Mouse (Mus musculus) adrenal gland, adult 2 months (tissue): ENCODE results near the gene Pgpep1. TPM values are rescaled to one million over a fixed set of nuclear protein-coding genes. Genes with fewer than 3 reads are reported as not detected.
A peak's percentile ranks its signal among the peaks of the same experiment; 100 is the strongest.

Source experiments
- DNase-seq: peaks from one replicate; pipeline ENCODE4 v3.0.0; 2021
- polyA plus RNA-seq: library from polyadenylated mRNA; depleted of rRNA; stranded (reverse); fragments of >200 nt; gene quantifications from 2 replicates; pipeline ENCODE4 v1.2.3, GENCODE M21; 2012
- total RNA-seq, 2 experiments: library from RNA; stranded (reverse); gene quantifications; 2 replicates each; pipeline ENCODE4 v1.2.3; 2021

Gene Pgpep1
- total and polyA plus RNA-seq, 3 experiments, result 115 to 127 (median 117) TPM

DNA sequence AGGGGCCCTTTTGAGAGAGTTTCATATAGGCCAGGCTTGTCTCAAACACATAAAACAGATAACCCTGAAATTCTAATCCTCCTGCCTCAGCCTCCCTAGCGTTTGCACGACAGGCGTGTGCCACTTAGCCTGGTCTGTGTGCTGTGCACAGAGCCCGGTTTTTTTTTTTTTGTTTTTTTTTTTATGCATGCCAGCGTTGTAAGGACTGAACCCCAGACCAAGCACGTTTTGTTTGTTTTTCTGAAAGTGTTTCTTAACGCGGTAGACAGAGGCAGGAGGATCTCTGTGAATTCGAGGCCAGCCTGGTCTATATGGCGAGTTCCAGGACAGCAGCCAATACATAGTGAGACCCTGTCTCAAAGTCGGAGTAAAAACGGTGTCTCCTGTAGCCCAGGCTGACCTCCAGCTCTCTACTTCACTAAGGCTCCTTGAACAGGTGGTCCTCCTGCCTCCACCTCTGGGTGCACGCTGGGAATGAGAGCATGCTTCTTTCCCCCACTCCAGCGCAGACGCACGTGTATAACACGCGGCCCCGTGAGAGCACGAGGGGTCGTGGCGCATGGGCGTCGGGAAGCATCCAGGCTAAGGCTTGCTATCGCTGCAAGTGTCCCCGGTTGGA is 51.3 kb downstream of the Pgpep1 start, which contains the start of gene Ssbp4:
Ssbp4 (minus strand) TSS at position 124 of the 619 bp plus-strand sequence.
- no peak for DNase-seq

DNA sequence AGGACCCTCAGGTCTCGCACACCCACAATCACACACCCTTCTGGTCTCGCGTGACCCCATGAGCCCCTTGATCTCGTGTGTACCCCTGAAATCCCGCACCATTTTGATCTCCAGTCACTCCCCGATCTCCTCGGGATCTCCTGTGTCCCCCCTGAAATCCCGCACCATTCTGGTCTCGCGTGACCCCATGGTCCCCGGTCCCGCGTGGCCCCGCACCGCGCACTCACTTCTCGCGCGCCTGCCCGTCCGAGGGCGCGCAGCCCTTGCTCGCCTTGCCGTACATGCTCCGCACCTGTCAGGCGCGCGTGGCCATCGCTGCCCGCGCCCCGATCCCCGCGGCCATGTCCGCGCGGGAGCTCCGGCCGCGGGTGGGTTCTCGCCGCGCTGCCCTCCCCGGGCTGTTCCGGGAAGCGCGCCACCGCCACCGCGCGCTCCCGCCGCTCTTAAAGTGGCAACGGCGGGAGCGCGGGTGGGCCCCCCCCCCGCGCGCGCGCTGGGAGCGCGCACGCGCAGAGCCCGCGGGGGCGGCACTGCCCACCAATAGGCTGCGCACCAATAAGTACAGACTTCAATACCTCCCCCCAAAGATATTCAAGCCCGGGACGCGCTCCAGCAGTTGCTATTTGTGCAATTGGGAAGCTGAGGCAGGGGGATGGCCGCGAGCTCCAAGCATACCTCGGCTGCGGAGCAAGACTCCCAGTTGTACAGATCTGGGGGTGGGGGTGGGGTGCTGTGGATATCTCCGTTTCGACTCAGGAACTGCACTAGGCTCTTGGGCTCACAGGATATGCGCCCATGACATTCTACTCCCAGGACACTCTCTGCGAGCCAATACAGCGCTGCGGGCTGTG is 52.1 kb downstream of the Pgpep1 start:
- peak; percentile 68 for DNase-seq

DNA sequence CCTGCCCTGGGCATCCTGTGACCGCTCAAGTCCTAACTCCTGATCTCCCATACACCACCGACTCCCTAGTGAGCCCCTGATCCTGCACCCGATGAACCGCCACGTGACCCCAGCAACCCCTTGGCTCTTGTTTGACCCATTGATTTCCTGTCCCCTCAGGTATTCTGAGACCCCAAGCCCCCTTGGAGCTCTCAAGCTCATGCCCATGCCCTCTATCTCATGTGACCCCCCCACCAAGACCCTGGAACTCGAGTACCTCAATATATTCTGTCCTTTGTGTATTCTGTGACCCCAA is 52.6 kb downstream of the Pgpep1 start:
- no peak for DNase-seq

DNA sequence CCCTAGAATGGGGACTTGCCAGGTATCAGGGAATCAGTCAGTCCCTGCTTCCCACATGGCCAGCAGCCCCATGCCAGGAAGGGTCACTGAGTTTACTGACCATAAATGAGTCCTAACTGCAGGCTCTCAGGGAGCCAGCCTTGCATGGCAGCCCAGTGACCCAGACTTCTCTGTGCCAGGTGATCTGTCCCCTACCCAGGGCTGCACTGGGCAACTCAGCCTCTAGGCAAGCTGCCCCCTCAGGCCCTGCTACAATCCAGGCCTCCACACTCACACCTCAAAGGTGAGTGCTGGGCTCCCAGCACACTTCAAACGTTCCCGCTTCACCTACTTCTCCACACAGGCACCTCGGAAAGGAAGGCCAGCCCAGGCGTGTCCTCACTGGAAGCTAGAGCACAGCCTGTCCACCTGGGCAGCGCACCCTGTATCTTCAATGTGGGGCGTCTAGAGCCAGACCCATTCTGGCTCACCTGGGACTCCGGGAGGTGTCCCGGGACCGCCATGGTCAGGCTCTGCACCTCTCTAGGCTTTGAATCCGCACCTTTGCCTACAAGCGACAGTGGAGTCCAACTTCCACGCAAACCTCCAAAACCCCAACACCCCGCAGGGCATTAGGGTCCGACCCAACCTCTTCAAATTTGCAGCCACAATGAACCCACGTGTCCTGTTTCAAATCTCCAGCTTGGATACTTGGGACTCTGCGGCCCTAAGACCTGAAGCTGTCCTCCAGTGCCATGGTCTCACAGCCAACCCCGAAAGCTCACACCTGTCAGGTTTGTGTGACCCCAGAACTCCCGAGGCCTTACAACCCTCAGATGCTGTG is 53.2 kb downstream of the Pgpep1 start:
- DNase-seq, result no peak

DNA sequence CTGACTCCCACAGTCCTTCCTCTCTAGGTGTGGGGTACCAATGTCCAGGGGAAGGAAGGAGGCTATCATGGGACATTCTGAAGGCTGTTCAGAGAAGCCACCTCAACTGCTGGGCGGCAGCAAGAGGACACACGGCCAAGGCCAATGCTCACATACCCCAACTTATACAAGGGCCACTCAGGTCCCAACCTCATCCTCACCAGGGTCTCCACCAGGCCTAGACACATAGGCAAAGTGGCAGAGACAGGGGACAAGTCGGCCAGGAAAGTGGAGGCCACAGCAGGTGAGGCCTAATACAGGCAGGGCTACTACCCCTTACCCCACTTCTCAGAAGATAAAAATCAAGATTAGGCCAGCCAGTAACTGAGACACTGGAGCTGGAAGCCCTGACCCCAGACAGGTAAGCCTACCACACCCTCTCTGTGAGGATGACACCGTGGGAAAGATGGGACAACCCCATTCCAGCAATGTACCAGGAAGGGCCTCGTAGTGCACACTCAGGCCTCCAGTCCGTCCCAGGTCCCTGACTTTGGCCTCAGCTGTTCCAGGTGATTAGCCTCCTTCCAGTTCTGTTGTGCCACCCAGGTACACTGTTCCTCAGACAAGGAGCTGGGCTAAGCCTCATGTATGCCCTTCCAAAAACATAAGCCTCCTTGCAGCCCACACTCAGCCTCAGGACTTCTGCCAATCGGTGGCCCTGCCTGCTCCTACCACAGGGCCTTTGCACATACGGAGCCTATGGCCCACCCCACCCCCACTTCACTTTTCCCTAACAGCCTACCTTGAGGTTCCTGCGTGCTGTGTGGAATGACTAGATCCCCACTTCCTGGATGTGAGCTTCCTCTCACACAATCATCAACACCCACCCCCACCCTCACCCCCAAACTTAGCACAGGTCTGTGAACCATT is 54.1 kb downstream of the Pgpep1 start:
- DNase-seq, result no peak

DNA sequence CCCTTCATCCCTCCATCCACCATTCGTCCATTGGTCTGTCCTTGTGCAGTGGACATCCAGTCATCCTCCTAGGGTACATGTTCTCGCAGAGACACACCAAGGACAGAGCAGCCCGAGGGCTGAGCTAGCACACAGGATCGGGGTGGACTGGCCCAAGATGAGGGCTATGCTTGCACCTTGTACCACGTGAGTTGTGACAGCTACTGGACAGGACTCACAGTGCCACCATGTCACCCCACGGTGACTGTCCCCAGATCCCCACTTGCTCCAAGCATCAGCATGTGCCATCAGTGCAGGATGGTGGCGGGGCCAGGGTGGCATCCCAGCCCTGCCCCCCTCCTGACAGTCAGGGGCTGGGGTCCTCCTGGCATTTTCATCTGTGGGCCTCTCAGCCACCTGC is 55.6 kb downstream of the Pgpep1 start:
- no peak for DNase-seq

DNA sequence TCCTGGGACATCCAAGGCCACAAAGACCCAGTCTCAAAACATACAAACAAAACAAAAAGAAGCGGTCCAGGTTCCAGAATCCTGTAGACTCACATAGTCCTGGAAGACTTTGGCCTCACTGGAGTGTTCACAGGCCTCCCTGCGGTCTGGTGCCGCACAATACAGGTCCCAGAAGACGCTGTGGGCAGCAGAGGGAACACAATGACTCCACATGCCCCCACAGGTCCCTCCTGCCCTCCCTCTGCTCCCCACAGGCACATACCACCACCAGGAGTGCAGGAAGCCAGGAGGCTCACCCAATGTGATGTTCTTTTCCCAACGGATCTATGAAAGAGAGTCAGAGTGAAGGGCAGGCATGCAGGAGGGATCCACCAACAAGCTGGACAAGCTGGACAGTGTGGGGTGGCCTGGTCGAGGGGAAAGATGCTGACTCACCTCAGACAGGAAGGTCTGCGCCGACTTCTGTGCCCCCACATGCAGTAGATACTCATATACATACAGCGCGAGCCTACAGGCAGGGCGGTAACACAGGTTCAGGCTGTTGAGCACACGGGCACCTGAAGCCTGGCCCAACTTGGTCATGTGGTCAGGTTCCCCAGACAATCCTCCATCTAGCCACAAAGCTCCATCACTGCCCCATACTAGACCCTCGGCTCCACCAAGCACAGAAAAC is 57.9 kb downstream of the Pgpep1 start:
- DNase-seq, result no peak

DNA sequence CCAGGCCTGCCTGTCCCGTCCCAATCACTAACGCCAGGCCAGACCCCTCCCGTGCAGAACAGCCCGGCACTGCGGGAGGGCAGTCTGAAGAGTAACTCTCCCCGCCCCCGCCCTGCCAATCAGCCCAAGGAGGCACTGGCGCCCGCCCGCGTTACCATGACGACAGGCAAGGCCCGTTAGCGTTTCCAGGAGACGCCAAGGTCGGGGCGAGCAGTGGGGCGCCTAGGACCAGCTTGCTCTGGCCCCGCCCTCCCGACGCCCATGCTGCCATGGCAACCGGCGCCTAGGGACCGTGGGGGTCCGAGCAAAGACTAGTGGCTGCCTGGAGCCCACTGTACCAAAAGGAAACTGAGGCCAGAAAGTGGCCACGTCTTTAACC is 58.9 kb downstream of the Pgpep1 start:
- peak; percentile 93 for DNase-seq

DNA sequence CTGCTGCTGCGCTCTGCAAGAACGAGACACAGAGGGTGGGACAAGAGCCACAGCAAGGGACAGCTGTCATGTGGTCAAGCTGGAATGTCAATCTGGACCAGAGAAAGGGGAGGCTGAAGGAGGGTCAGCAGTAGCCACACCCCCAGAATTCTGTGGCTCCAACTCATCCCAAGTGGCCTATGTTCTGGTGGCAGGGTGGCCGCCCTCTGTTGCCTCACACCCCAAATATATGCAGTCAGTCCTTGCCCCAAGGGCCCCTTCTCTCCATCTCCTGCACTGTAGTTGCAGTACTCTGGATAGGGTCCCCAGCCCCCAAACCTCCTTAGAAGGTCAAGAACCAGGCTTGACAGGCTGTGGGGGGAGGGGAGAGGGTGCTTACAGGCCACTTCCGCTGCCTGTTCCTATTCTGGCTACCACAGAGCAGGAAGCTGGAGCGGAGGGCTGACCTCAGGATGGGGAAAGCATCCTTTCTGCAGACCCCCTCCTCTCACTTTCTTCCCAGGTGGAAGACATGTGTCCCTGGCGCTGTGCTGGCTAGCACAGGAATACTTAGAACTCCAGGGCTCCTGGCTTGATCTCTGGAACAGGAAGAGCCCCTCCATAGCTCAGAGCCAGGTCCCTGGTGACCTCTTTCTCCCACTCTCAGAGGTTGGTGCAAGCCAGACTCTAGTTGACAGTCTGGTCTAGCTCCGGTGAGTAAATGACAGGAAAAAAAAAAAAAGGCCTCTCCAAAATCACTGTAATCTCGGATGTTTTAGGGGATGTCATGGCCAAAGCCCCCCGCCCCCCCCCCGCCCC is 59.5 kb downstream of the Pgpep1 start:
- DNase-seq, result no peak

DNA sequence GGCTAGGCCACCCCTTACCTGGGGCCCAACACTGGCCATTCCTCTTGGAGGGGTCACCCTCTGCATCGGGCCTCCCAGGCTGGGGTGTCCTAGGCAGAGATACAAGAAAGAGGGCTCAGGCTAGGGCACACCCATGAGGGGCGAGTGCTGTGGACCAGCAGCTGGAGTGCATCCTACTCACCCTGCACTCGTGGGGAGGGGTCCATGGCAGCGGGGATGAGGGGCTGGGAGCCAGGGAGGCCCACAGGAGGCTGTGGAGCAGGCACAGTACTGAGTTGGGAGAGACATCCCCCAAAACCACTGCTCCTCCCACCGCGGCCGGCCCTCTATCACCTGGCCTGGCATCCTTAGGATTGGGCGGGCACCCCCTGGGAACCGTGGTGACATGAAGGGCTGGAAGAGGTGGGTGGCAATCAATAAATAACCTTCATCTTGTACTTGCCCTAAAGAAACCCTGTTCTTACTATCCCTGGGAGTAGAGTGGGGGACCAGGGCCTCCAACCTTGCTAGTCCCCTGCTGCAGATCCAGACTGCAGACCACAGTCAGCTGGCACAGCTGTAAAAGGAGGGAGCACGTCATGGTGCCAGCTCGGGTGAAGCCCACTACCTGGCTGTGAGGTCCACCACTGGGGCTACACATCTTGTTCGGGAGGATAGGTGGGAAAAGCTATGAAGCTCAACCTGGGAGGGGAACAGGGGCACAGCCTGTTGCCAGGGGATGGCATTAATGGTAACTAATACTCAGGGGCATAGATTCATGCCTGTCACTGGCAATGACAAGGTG is 60.5 kb downstream of the Pgpep1 start:
- no peak for DNase-seq

DNA sequence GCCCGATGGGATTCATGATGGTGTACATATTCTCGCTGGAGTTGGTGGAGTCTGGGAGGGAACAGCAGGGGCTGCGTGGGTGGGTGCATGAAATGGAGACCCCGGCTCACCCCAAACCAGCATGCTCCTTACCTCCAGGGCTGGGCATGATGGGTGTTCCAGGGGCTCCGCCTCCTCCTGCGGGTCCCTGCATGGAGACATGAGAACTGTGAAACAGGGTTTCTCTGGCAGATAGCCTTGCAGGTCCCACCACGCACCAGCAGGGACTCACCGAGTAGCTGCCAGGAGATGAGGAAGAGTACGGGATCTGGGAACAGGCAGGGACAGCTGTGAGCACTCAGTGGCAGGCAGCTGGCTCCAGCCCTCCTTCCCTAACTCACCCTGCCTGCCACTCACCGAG is 61.5 kb downstream of the Pgpep1 start:
- DNase-seq, result no peak

DNA sequence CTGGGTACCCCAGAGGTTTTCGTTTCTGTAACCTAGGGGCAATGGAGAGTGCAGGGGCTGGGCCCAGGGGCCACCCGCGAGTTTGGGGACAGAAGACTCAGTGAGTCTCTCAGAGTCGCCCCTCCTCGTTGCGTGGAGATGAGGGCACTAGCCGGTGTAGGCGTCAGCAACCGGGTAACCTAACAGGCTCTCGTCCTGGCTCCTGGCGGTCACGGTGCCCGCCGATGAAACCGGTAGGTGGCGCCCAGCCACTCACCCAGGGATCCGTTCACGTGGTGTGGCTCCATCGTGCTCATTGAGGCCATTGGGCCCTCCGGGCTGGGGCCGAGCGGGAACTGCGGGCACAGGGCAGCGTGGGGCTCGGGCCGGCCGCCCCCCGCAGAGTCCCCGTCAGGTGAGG is 61.9 kb downstream of the Pgpep1 start:
- peak; percentile 91 for DNase-seq

DNA sequence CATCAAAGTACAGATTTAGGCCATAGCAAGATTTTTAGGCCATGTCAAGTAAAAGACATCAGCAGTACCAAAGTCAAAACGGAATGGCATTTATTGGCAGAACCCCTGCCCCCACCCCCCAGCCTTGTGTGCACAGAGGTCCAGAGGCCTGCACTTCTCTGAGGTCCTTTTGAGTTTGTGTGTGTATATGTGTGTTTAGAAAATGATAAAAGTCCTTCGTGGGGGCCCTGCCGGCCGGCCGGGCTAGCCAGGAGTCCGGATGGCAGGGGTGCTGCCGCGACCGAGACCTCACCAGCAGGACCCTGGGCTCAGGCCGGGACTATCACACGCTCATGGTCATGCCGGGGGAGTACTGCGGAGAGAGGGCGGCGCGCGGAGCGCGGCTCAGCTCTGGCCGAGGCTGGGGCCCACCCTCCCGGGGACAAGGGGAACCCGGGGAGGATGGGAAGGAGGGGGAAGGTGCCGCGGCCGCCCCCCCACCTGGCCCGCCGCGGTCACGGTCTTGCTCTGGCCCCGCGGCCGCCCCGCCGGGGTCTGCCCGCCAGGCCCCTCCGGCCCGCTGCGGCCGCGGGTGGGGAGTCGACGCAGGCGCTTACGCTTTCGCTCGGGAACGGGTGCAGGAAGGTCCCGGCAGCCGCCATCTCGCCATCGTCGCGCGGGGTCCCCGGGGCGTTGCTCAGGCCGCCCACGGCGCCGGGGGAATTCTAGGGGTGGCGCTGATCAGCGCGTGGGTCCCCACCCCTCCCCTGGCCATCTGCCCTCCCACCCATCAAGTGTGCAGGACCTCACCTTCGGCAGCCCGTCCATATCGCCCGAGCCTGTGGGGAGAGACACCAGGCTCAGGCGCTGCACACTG is 62.5 kb downstream of the Pgpep1 start:
- DNase-seq, result no peak

DNA sequence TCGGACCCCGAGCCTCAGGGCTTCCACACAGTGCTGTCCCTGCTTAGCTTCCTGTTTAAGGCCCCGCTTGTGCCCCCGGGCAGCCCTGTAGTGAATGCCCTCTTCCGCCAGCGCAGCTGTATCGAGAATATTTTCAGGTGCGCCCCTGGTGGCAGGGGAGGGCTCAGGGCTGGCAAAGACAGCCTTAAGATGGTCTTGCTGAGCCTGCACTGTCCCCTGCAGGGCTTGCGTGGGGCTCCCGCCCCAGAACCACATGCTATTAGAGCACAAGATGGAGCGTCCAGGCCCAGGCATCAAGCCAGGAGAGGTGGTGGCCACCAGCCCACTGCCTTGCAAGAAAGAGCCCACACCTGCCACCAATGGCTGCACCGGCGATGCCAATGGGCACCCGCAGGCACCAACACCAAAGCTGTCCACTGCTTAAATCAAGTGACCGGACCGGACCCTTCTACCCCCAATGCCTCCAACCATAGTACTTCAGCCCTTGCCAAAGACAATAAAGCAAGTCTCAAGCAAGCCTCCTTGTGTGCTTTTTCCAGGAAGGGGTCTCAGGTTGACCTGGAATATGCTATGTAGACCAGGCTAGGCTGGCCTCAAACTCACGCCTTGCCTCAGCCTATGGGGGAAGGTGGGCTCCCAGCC is 63.3 kb downstream of the Pgpep1 start:
- DNase-seq, result no peak
